Mouse (Mus musculus) ovary, postnatal 14 days (tissue): Measurements from ENCODE around the gene Gcnt4.
"Not testable (repeated sequence)": the region's sequence is repeated elsewhere in the genome, so short reads cannot be mapped to it uniquely, and the experiment has no call there.

Source experiments
- DNase-seq: peaks from one replicate; pipeline ENCODE4 v3.0.0; 2022; ENCODE audit warnings: low spot score

Gene Gcnt4

DNA sequence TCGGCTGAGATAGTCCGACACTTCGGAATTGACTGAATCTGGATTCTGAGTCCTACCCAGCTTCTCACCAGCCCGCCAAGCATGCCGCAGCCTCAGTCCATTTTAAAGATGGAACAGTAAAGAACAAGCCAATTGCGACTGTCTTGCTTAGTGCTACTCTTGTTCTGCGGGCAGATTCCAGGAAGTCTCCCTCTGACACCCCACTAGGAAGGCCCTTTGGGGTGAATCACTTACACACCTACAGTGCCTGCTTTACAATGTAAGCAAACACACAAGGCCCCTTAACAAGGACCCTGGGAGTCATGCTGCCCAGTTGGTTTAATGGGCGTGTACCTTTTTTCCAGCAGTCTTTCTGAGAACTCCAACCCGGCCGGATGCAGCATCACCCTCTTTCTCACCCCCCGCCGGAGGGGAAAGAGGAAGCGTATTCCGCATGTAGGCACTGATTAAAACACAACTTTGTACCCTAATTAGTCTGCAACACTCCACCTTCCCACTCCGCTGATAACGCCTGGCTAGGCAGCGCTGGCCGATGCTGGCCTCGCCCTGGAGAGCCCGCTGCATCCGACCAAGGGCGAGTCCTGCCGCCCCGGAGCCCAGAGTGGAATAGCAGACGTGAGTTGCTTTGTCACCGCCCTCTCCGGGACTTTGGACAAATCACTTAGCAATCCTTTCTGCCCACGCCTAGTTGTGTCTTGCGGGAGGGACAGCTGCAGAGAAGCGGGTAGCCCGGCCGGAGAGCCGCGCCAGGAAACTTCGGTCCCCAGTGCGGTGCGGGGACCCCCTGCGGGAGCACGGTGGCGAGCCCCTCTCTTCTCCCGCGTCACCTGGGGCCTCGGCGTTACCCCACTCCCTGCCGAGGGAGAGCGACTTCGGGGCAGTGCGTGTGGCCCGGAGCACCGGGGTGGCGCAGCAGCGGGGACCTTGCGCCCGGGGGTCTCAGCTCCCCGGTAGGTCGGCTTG lies at the start of gene Gcnt4:
TSS of gene Gcnt4 (plus strand) at position 691 of the 963 bp plus-strand sequence.
- peak; percentile 48 for DNase-seq

DNA sequence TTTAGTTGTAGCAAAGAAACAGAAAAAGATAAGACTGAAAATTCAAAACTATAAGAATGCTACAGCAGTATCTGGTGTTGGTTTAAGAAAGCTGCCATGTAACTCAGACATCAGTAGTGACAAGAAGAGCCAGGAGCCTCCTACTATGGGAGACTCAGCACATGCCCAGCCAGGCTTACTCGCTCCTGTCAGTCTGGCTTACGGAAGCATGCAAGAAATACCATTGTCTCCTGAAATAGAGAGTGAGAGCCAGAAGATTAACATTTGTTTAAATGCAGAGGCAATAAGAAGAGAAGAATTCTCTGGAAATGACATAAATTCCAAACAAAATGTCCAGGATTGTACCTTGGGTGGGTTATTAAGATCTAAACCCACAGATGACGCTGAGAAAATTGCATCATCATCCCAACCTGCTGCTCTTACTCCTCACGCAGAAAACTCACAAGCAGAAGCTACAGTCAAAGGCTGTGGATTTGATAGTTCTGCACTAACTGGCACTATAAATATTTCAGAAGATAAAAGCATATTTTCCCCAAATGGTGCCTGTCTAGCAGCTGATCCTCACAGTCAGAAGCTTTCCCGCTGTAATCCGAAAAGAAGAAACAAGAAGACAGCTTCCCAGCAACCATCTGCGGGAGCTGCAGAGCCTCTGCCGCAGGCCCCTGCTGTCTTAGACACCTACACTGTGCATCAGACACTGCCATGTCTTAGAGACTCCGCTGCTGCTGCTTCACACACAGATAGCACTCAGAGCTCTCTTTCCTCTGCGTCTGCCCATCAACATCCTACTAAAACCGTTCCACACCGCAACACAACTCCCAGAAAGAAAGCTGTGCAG lies 46.0 kb upstream of the Gcnt4 start:
- no peak for DNase-seq

DNA sequence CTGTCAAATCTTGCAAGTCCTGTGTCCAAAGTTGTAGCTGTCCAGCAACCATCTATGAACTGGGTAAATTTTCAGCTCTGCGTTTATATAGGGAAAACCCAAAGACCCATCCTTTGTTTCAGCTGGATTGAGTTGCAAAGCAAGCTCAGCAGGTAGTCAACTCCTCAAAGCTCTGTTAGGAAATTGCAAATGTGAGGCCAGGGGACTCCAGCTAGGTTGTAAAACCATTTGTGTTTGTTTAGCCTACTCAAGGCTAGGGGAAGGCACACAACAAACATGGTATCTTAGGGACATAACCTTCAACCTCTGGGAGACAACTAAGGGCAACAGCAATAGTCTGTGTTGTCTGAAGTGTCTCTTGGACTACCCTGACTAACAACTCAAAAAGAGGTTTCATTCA lies 40.0 kb upstream of the Gcnt4 start:
- no peak for DNase-seq

DNA sequence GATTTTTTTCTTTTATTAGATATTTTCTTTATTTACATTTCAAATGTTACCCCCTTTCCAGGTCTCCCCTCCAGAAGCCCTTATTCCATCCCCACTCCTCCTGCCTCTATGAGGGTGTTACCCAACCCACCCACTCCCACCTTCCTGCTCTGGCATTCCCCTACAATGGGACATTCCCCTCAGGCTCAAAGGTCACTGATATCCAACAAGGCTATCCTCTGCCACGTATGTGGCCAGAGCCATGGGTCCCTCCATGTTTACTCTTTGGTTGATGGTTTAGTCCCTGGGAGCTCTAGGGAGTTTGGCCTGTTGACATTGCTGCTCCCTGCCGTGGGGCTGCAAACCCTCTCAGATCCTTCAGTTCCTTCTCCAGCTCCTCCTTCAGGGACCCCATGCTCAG lies 34.5 kb upstream of the Gcnt4 start:
- DNase-seq = no peak

DNA sequence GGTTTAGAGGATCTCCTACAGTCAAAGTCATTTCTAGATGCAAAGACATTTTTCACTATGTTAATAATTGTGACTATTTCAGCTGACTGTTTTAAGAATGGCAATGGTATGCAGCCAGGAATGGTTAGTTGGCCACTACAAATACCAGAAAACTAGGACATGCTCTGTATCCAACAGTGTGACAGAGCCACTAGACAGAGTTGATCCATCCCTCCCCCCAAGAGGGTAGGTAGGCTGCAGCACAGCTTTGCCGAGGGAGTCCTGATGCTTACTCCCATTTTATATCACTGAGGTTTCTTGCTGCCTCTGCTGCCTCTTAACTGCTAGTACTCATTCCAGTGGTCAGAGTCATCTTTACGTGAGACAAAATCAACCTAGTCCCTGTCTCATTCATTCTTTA lies 29.3 kb upstream of the Gcnt4 start:
- no peak for DNase-seq

DNA sequence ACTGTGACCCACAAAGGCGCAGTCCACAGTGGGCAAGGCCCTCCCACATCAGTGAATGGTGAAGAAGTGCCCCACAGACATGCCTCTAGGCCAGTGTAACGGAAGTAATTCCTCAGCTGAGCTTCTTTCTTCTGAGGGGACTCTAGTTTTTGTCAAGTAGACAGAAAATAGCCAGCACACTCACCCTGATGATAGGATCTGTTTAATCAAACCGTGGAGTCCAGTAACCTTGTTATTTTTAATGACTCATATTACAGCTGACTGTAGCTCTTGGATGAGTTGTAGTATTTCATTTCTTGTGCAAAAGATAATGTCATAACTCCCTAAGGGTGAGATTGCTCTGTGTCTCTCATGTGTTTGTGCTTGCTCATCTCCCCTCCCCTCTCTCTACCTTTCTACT lies 17.8 kb upstream of the Gcnt4 start:
- DNase-seq = no peak

DNA sequence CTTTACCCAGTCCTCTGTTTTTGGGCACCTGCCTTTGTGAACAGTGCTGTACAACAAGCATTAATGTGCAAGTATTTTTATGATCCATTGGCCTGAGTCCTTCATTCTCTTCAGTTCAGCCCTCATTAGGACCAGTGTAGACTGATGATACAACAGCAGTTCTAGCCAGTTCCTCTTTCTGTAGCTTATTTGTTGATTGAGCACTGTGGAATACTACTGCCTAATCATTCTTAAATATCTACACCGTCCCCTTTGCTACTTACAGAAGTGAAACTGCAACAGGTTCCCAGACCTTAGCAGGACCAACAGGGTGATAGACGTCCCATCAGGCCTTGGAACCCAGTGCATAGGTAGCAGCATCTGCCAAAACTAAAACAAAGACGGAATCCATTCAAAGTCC lies 13.3 kb upstream of the Gcnt4 start:
- DNase-seq = no peak

DNA sequence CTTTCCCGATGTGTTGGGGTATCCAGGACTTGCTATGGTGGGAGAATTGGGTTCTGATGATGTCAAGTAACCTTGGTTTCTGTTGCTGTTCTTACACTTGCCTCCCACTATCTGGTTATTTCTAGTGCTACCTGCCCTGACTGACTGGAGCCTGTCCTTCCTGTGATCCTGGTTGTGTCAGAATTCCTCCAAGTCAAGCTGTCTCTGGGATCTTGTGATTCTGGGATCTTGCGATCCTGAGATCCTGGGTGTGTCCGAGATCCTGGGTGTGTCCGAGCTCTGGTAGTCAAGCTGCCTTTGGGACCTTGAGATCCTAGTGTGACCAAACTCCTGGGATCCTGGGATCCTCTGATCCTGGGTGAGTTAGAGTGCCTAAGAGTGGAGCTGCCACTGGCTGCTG lies 1.4 kb upstream of the Gcnt4 start:
- DNase-seq = not testable (repeated sequence)

DNA sequence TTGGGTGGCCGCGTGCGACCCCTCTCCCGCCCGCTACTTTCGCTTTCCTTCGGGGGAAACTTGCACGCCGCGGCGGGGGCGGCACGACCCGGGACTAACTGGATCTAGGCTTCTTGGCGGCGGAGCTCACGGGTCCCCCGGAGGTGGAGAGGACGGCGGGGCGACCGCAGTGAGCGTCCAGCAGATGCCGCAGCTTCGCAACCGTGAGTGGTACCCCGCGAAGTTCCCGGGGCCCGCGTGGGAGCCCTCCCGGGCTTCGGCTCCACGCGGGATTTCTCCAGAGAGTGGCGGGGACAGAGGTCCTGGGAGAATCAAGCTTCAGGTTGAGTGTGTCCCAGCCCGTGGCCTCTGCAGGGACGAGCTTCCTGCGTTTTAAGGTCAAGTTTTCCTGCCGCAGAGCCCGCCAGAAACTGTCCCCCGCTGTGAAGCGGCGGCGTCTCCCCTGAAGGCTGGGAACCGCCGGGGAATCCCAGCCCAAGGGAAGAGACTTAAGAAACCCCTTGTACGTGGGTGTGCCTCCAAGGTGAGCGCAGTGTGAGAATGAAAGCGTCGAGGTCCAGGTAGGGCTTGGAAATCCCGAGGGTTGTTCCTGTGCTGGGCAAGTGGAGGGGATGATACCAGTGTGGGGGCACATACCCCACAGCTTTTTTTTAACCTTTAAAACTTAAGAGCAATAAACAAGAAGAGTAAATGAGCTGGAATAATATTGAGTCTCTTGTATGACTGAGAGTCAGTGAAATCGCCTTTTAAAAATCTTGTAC lies 676 bp downstream of the Gcnt4 start:
- DNase-seq = no peak

DNA sequence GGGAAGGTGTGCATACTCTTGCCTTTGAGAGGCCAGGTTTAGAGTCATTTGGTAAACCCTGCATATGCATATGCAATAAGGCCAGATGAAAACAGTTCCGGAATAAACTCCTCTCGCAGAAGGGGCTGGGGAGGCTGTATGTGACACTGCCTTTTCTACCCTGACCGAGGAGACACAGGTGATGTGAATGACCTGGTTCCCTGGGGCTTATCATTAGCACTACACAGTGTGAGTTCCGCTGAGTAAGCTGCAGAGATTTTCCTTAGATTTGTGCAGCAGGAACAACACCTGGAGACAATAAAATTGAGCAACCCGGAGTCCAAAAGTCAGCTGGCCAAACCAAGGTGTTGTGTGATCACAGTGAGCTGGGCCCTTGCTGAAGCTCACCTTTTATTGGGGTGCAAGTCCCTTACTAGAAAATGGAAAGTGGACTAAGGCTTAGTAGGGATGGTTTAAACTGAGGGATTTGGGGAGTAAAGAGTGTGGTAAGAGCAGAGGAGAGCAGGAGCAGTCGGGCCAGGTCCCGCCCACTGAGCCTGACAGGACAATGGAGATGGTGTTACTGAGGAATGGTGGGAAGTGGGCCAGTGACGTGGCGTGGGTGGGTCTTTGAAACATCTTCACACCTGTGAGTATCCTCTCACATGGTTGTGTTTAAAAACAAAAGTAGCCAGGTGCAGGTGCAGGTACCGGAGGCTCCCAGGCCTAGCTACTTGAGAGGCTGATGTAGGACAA lies 1.7 kb downstream of the Gcnt4 start:
- no peak for DNase-seq

DNA sequence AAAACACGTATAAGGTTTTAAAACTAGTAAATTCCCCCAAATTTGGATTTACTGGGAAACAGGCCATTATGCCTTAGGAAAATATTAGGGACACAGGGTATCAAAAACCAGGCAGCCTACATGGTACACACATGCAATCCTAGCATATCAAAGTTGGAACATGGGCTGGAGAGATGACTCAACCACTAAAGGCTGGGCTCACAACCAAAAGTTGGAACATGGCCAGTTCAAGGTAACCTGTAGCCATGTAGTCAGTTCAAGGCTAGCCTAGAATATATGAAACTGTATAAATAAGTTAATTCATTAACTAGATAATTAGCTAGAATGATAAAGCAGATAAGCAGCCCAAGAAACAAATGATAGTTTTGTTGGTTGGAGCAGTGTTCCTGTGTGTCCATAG lies 3.3 kb downstream of the Gcnt4 start:
- no peak for DNase-seq

DNA sequence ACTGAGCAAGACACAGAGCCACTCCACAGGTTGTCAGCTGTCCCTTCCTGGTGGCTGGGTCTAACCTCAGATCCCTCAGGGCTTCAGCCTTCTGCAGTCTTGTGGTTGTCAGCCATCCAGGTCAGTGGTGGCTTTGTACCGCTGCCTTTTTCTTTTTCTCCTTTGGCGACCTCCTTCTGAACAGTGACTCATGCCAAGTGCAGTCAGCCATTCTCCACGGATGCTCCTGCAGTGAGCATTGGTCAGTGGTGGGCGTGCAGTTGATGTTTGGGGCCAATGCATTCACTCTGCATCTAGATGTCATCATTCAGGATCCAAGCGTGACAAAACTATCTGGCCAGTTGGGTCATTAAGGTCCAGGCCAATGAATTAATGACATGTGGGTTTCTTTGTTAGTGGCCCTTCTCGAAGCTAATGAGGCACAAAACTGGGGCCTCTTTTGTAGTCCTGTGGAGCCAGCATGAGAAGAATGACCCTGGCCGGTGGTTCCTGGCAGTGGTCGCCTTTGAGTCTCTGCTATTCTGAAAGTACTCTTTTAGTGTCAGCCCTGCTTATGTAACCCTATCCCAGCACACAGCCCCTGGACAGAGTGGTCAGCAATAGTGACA lies 4.0 kb downstream of the Gcnt4 start:
- DNase-seq = no peak

DNA sequence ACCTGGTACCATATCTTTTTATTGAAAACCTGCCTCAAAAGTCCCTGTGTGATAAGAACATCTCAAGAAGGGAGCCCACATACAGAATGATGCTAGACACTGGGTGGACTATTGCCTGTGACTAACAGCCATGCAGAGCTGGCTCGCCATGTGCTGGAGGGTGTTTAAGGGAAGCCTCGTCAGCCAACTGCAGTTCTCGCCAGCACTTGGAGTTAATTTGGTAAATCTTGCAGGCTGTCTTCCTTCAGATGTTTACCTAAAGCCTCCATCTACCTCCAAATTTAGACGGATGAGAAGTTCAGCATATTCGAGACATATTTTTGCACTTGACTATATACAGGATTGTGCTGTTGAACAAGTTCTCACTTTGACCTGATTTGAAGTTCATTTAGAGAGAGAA lies 8.3 kb downstream of the Gcnt4 start:
- no peak for DNase-seq

DNA sequence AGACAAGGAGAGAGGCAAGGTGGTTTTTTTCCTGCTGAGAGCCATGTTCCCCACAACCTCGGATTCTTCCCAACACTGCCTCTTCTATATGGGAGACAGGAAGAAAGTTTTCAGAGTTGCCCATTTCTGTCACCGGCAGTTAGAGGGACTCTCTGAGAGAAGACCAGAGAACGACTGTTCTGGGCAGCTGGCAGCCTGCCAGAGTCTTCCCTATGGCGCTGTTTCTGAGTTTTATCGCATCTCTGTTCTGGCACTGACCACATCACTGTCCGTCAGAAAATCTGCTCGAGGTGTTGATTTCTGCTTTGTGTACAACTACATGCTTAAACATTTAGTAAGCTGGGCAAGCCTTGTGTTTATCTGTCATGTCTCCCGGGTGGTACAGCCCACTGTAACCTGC lies 8.9 kb downstream of the Gcnt4 start:
- DNase-seq = no peak

DNA sequence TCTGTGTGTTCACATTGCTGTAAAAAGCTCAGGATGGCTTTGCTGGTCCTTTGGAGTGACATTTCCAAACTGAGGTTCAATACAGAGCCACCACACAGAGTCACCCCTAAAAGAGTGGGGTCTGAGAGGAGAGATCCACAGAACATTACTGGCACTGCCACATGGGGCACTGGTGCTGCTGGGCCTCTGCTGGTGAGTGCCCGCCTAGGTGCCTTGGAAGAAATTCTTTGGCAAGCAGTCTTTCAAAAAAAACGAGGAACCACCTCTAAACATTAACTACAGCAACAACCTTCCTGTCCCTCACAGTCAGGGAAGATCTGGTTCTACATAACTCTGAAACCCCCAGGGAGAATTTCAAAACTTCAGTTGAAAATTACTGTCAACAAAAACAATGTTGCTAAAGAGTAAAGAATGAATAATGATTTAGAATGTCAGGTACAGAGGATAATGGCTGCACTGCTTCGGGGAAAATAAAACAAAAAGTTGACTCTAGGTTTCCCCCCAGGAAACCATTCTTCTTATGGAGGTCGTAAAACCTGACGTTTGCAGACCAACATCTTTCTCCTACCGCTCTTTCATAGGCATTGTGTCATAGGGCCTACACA lies 11.8 kb downstream of the Gcnt4 start:
- DNase-seq = no peak

DNA sequence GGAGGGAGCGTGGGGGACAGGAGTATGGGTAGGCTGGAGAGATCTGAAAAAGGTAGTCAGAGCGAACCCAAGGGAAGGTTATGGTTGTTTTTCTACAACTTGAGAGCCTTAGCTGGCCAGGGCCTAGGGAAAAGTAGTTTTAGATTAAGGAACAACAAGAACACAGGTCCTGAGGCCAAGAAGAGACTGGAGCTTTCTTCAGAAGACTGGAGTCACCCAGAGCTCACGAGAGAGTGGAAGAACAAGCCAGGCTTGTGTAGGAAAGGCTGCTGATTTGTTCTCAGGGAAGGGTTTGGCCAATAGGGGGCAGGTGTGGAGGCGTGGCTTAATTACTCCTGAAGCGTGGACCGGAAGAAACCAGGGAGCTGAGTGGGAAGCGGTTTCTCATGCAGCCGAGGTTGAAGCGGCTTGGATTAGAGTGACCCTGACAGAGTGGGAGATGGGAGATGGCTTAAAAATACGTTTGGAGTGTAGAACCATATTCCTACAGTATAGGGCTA lies 12.6 kb downstream of the Gcnt4 start:
- DNase-seq = no peak

DNA sequence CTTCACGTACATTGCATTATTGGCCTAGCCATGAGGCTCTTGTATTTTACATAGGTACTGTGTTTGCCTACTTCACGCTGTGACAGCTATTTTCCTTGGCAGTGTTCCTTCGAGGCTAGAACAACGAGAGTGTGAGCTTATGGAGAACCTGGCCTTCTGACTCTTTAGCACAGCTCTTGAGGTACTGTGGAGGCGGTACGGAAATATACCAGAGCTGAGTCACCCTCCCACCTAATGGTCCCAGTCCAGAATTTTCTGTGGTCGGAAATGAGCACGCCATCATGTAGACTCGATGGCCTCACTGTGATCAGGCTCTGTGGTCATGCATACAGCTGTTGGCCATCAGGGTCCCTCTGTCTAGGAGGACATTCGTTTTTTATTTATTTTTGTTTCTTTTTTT lies 15.2 kb downstream of the Gcnt4 start:
- DNase-seq = no peak

DNA sequence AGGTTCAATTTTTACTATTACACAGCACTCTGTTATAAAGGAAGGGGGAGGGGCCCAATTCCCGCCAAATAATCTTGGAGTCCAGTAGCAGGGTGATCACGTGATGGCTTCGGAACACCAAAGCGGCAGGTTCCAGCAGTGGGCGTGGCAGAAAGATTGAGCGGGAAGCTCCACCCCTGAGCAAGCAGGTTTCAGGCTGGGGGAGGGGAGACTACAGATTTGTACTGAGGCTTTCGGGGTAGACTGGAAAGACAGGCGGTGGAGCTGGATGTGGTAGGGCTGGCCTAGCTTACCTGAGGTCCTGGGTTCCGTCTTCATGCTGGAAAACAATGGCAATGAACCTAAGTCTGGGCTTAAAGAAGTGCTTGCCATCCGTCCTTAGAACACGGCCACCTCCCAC lies 17.0 kb downstream of the Gcnt4 start:
- DNase-seq = not testable (repeated sequence)

DNA sequence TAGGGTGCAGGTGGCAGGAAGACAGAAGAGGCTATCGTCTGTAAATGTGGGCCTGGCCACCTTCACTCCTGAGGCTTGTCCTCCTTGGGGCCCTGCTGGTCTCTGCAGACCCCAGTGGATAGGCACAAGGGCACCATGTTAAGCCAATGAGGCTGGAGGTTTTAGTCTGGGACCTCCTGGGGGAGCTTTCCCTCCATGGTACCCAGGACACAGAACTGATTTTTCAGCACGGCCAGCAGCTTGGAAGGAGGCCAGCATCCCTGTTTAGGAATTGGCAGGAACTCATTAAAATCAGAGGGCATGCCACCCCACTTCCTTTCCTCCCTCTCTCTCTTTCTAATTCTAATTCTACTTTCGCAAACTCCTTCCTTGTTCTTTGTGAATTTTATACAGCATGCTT lies 19.1 kb downstream of the Gcnt4 start:
- peak; percentile 18 for DNase-seq

DNA sequence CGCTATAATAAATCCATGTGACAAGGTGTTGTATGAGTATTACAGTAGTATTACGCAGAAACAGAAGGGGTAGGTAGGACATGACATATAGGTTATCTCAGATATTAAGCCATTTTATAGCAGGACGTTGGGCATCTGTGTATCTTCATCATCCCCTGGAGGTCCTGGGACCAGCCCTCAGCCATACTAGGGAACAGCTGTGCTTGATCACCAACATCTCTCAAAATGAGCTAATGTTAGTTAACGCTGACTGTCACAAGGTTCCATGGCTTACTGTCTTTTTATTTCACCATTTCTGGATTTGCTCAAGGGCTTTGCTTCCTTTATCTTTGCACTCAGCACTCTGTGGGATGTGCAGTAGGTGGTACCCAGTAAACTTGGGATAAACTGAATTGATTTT lies 21.3 kb downstream of the Gcnt4 start:
- DNase-seq = no peak

DNA sequence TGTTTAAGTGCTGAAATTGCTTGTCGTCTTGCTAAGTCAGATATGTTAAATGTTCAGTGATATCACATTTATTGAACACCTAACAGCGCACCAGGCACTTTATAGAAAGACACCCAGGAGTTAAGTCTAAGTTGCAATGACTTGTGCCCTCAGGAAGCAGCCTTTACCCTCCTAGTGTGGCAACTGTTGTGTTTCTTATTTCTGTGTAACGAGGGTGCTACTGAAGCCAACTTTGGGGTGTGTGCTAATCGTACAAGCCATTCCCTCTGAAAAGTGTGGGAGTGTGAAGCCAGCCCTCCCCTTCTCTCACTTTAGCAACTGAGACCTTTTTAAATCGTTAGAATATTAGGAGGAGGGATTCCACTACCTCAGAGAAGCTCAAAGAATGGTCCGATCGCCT lies 23.2 kb downstream of the Gcnt4 start:
- no peak for DNase-seq
